Mouse (Mus musculus) c-Kit-negative CD71-positive TER-119-positive erythroid progenitor cells, embryonic 14.5 days (primary cell): ENCODE data around the gene Catsper4.

ENCODE experiments used
- DNase-seq: peaks from one replicate; pipeline ENCODE4 v3.0.0-alpha.2; 2013; ENCODE audit warnings: low read depth, low spot score

Catsper4 gene

GRCm38 (mm10) chr4:134181825-134182224 lies 45.4 kb downstream of the Catsper4 start:
- DNase-seq: no peak

GRCm38 (mm10) chr4:134181112-134181511 lies 46.1 kb downstream of the Catsper4 start:
- DNase-seq: no peak

DNA sequence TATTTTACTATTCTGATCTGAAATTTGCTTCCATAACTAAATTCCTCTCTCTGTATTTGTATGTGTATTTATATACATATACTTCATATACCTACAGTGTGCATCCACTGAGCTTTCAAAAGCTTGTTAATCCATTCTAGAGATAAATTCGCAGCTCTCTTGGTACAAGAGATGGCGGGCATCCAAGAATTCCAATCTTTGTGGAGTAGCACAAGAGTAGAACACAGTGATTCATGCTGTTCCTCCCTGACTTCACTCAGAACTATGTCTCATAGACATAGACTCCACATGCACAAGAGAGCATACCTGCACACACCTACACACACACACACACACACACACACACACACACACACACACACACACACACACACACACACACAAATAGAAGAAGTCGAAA lies 54.8 kb downstream of the Catsper4 start:
- no peak for DNase-seq

GRCm38 (mm10) chr4:134166906-134167305 lies 60.3 kb downstream of the Catsper4 start:
- DNase-seq: no peak

- no peak for DNase-seq
Observed at GRCm38 (mm10) chr4:134165548-134166465, 61.4 kb downstream of the Catsper4 start.

DNA sequence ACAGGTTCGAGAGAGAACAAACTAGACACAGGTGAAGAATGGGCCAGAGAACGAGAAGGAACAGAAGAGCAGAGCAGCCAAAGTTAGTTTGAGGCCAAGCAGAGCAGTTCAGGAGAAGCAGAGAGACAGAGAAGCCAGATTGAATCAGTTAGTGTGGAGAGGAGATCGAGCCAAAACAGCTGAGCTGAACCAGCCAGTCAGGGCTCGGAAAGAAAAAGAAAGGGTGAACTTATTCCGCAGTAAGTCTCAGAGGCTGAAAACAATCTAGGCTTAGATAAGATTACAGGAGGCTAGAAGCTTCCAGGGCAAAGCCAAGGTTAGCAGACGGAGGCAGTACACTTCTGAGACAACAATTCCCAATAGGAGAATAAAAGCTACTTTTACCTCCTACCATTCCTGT lies 62.2 kb downstream of the Catsper4 start:
- DNase-seq: no peak

DNA sequence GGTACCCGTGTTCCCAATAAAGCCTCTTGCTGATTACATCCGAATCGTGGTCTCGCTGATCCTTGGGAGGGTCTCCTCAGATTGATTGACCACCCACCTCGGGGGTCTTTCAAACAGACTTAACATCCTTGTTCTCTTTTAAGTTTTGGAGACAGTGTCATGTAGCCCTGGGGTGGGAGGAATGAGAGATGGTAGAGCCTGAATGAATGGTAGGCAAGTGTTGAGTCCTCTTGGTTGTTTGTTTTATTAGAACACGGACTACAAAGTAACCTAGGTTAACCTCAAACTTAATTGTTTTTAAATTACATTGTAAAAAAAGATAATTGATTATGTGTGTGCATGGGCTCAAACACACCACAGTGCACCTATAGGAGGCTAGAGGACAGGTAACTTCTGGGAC lies 62.6 kb downstream of the Catsper4 start:
- DNase-seq: no peak
